Mouse (Mus musculus) megakaryocyte, embryonic 14.5 days (primary cell): Measurements from ENCODE around the gene Slc17a2.

Experiments used
- FLI1 ChIP-seq: IDR thresholded peaks from 2 replicates; pipeline ENCODE4 v1.6.1; 2012; ENCODE audit warnings: low read length, inconsistent platforms, mixed read lengths
- GATA1 ChIP-seq: IDR thresholded peaks from 3 replicates; pipeline ENCODE4 v1.6.1; 2012; ENCODE audit warnings: mixed read lengths, low read length, inconsistent platforms, borderline replicate concordance

- TF ChIP-seq GATA1 (no peak), FLI1 (no peak)
Measured at GRCm38 (mm10) chr13:23826606-23827005, 19.8 kb downstream of the Slc17a2 start.
